Mouse (Mus musculus) retina, embryonic 14.5 days (tissue): ENCODE measurements at regions not wholly inside any gene's neighbourhood (a gene's known extent, or its start where the extent isn't known, plus 50 kb on each side); places are given as distances from the start of the nearest gene placed in this dataset.

Source experiments
- DNase-seq: peaks from one replicate; pipeline ENCODE4 v3.0.0-alpha.2; 2015; ENCODE audit warnings: low spot score

DNA sequence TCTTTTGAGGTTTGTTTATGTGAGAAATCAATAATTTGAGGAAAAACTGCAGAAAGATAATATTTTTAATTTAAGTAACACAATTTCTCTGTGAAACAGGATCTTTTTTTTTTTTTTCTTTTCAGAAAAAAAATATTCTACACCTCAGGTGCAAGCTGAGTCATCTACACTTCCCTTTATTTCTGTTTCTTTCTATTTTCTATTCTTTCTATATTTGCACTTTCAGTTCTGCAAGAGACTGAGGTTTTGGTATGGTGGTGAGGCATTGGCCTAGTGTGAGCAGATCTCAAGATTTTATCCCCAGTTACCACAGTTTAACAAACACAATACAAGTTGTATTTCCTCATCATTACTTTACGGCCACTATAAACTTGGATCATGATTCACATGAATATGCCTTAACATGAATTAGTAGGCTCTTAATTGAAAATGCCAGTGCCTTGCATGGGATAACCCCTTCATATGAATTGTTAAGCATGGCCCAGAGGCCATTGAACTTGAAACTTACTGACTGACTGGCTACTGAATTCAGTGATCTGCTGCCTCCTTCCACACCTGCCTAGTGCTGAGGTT lies 1278.1 kb downstream of the Stim2 start:
- DNase-seq: no peak

DNA sequence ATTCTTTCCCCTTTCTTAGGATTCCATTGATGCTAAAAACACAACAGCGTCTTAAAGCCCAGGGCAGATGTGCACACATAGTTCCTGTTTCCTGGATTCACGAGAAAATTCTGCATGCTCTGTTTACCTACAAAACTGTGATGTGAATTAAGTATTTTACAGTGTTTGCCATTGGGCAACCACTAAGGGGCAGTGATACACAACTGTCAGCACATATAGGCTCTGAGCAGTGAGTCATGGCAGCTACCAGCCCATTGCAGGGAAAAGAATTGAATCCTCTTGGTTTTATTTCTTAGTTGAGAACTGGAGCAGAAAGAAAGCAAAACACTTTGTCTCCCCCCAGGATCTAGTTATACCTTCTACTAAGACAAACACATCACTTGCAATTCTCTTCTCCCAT lies 1295.0 kb downstream of the Stim2 start:
- peak; percentile 65 for DNase-seq

DNA sequence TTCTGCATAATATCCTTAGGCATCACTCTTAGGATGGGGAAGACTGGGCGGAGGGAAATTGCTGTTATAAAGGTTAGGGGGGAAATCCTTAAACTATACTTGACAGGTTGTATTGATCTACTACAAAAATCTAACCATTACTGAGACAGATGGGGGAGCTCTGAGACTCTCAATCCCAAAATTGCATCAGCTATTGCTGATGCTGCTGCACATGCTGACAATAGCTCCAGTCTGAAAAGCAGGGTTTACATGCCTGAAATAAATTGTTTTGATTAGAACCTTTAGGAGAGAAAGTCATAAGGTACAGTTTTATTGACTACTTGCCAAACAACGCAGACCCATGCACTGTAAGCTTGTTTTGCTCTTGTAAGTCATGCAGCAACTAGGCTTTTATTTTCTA lies 1295.7 kb downstream of the Stim2 start:
- DNase-seq: peak; percentile 46

DNA sequence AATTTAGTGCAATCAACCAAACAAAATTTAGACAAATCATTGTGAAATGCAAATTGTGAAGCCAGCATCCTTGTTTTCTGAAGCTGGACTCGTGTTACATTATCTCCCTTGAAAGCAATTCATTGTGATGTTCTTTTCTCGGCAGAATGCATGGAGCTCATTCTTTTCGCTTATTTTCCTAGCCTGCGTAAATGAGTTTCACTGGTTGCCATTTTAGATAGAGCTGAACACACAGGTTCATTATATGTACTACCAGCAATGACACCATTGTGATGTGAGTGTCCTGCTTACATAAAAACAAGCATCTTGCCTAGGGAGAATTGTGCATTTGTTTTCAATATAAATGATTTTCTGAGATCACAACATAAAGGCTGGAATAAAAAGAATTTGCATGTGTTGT lies 1296.5 kb downstream of the Stim2 start:
- DNase-seq: no peak

DNA sequence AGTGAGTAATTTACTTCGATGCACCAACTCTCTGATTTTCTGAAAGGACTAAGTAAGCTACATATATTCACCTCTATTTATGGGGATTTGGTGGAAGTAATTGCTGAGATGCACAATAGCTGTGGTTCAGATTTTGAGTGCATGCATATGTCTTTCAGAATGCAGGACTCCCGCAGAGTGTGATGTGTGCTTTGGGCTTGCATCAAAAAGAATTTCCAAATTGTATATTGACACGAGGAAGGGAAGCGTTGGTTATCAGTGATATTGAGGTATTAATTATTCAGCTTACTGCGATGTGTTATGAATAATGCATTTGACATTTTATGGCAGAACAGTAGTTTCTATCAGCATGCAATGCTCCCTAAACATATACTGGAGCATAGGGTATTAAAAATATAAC lies 1303.2 kb downstream of the Stim2 start:
- no peak for DNase-seq

DNA sequence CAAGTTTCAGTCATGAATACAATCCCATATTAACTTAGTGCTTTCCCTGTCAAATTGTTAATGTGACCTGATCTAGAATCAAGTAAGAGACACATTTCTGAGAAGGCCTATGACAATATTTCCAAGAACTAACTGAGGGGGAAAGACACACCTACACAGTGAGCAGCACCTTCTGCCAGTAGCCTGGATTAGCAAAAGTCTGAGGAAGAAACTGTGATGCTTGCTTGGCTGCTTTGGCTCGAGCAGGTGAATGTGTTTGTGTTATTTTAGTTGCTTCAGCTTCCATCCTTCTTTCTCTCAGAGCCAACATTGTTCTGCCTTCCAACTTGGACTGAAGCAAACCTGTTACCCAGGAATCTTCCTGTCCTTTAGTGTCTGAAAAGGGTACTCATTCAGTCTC lies 1347.7 kb downstream of the Stim2 start:
- no peak for DNase-seq

DNA sequence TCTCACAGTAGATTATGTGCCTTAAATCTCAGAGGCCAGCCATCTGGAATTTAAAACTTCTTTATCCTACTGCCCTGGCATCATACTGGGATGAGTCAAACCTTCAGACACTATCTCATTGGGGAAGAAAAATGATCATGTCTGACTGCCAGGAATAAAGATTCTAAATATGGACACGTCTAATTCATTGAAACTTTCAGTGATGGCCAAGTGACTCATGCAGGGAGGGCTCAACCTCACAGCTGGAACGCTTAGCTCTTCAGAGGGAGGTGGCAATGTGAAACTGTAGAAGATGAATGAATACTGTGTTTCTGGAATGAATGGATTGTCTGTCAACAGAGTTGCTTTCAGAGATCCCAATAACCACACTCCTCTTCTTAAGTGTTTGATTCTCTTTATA lies 1357.2 kb downstream of the Stim2 start:
- no peak for DNase-seq

DNA sequence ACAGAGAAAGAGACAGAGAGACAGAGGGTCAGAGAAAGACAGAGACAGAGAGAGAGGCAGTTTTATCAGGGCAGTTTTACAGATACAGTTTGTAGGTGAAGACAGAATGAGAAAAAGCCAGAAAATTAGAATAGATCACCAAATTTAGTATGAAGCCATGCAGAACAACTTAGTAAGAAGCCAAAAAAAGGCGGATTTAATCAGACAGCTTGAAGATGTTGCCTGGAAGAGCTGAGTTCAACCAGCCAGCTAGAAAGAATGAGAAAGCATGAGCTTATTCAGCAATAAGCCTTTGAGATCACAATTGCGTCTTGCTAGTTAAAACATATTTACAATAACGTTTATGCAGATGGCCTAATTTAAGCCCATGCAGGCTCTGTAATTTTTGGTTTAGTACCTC lies 1376.0 kb downstream of the Stim2 start:
- no peak for DNase-seq

DNA sequence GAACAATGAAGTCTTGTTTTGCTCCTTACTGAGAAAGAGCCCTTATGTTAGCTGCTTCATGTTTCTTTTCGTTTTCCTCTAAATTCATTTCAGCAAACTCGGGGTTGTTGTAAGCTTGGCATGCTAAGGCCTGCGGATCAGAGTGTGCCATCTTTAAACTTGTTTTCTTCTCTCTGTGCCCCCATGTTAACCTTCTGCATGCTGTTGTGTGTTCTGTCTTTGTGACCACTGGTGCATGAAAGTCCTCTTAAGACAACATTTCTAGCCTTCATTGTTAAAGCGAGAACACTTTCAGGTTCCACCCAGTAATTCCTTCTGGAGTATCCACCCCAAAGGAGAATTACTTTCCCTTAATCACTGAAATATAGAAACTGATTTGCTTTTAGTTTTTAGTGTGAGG lies 1392.5 kb downstream of the Stim2 start:
- peak; percentile 35 for DNase-seq

DNA sequence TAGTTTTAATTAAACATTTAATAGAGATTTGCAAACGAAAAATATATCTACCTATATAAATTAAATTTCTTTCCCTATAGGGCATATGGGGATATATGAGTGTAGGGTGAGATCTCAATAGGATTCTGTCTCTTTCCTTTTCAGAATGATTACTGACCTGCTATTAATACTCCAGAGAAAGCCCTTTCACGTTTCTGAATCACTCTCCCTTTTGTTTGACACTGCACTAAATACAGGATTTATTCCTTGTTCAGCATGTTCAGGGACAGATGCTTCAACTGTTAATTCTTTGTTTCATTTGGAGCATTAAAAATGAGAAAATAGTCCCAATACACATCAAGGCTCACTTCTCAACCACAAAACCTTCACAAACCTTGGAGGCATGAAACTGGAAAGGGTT lies 1397.7 kb downstream of the Stim2 start:
- DNase-seq: peak; percentile 68

DNA sequence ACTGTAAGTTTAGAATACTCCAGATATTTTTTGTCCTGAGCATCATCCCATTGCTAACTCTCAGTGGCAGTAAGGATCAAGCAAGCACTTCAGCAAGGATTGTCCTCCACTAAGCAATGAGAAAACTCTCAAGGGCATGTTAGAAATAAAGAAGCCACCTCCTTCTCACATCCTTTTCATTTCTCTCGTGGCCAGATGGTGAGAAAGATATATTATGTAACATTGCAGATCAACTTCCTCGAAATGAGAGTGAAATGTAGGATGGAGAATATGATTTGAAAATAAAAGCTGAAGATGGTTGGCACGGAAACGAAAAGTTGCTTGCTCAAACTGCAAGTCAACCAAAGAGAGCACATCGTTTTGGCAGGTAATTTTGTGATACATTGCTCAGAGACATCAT lies 1417.8 kb downstream of the Stim2 start:
- DNase-seq: no peak

DNA sequence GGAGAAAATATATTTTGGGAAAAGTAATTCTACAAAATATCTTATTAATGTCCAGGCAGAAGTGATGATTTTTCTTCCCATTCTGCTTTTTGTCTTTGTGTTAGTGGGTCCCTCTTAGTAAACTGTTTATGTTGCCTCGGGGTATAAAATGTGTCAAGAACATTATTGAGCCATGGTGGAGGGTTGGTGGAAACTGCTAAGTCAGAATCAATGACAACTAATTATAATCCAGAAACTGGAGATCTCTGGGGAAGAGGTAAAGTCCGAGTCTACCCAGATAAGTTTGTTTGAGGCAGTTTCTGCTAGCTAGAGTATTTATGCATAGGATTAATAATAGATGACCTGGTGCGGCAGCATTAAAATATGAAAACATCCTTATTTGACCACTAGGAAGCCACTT lies 1440.9 kb downstream of the Stim2 start:
- DNase-seq: no peak

DNA sequence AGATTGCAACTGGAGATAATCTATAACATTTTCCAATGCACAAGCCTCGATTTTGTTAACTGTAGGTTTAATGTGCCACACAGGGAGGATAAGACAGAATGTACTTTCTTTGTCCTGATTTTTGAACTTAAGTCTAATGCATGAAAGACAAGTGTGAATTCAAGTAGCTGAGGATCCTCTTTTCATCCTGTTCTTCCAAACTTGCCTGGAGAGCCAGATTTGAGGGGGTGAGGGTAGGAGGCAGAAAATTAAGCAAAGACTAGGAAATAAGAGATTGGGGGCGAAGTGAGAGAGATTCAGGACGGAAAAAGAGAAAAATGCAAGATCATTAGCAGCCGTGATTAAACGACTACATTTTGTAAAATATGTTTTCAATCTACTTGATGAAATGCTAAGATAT lies 1450.8 kb downstream of the Stim2 start:
- DNase-seq: no peak
